Mouse (Mus musculus) CD8-positive naive resting alpha-beta T cell, adult 57 days (primary cell): ENCODE results near the gene Gabrr2. TPM values are rescaled to one million over a fixed set of nuclear protein-coding genes. Genes with fewer than 3 reads are reported as not detected.

Source experiments
- total RNA-seq: library from RNA; stranded (reverse); gene quantifications from one replicate; pipeline ENCODE4 v1.2.4, GENCODE M21; 2023

Gene Gabrr2
- total RNA-seq = 9.7 TPM

GRCm38 (mm10) chr4:33062981-33063380, at the start of gene Gabrr2:
Gene Gabrr2 (plus strand): TSS chr4:33062999.

GRCm38 (mm10) chr4:33031195-33031960, 31.4 kb upstream of the Gabrr2 start, which contains the start of gene Ube2j1:
Gene Ube2j1 (plus strand): TSS chr4:33031416.

GRCm38 (mm10) chr4:33132221-33132620, 69.4 kb downstream of the Gabrr2 start, which contains the start of gene Gabrr1:
Gene Gabrr1 (plus strand): TSS chr4:33132521.

Other genes starting within 250 kb of the Gabrr2 start
- 2.3 TPM for gene Ankrd6, start 112.2 kb upstream of the Gabrr2 start, total RNA-seq
- 5.6 TPM for gene Rragd, start 80.0 kb upstream of the Gabrr2 start, total RNA-seq
- 74.0 TPM for gene Ube2j1, start 31.6 kb upstream of the Gabrr2 start, total RNA-seq
- gene Gabrr1, start 69.5 kb downstream of the Gabrr2 start, total RNA-seq = not detected
- not detected for gene Pm20d2, start 126.7 kb downstream of the Gabrr2 start, total RNA-seq
- gene Srsf12, start 146.0 kb downstream of the Gabrr2 start, total RNA-seq = 2.3 TPM
- gene Pnrc1, start 227.2 kb downstream of the Gabrr2 start, total RNA-seq = 916 TPM
- 61.0 TPM for gene Rngtt, start 247.3 kb downstream of the Gabrr2 start, total RNA-seq